Mouse (Mus musculus) forebrain, postnatal 0 days (tissue): ENCODE measurements around the gene Adck2. TPM values are rescaled to one million over a fixed set of nuclear protein-coding genes. Genes with fewer than 3 reads are reported as not detected.

Experiments used
- ATAC-seq: fragments of 200-750 bp; cut with Nextera tagmentation; 2 replicates; pipeline ENCODE4 v1.8.0; 2017; ENCODE audit warnings: mild to moderate bottlenecking, moderate library complexity
- DNase-seq: peaks from one replicate; pipeline ENCODE4 v3.0.0-alpha.2; 2015
- H3K27ac ChIP-seq: fragments of 300-500 bp; sonication (generic); 2 replicates; pipeline ENCODE4 v1.5.1; 2014; ENCODE audit warnings: low read depth, mild to moderate bottlenecking, antibody characterized with exemption, low read length, moderate library complexity, mixed read lengths
- H3K27me3 ChIP-seq: fragments of 300-500 bp; sonication (generic); 2 replicates; pipeline ENCODE4 v1.6.1; 2014; ENCODE audit warnings: mild to moderate bottlenecking, low read length, mixed read lengths; ENCODE audit not compliant: insufficient read depth
- H3K36me3 ChIP-seq: fragments of 300-500 bp; sonication (generic); 2 replicates; pipeline ENCODE4 v1.6.1; 2014; ENCODE audit warnings: mild to moderate bottlenecking, moderate library complexity; ENCODE audit not compliant: insufficient read depth
- H3K4me1 ChIP-seq: fragments of 300-500 bp; sonication (generic); 2 replicates; pipeline ENCODE4 v1.6.1; 2014; ENCODE audit warnings: antibody characterized with exemption; ENCODE audit not compliant: insufficient read depth
- H3K4me2 ChIP-seq: fragments of 300-500 bp; sonication (generic); 2 replicates; pipeline ENCODE4 v1.6.1; 2014; ENCODE audit warnings: low read depth, mild to moderate bottlenecking, moderate library complexity
- H3K4me3 ChIP-seq: fragments of 300-500 bp; sonication (generic); 2 replicates; pipeline ENCODE4 v1.5.1; 2014; ENCODE audit warnings: low read depth, low read length, mixed read lengths
- H3K9ac ChIP-seq: fragments of 300-500 bp; sonication (generic); 2 replicates; pipeline ENCODE4 v1.6.1; 2014; ENCODE audit warnings: mild to moderate bottlenecking
- H3K9me3 ChIP-seq: fragments of 300-500 bp; sonication (generic); 2 replicates; pipeline ENCODE4 v1.6.1; 2016; ENCODE audit warnings: low read length
- CTCF ChIP-seq: sonication (generic); IDR thresholded peaks from 2 replicates; pipeline ENCODE4 v1.5.1; 2016; ENCODE audit warnings: antibody characterized with exemption, control low read depth, low read depth
- WGBS: fragments of 180-500 bp; shearing (Covaris S2); extraction: QIAGEN DNeasy Blood & Tissue Kit; methylation state at CpG from one replicate; pipeline ENCODE4 v1.1.7; 2014; 5-methylcytosine and 5-hydroxymethylcytosine counted together
- polyA plus RNA-seq: library from polyadenylated mRNA; unstranded; fragments of >200 nt; fragmentation: Nextera tagmentation; extraction: Ambion mirVana; gene quantifications from 2 replicates; pipeline ENCODE4 v1.2.1, GENCODE M21; 2015
- total RNA-seq: library from RNA; depleted of rRNA; stranded (reverse); fragments of >200 nt; gene quantifications from 2 replicates; pipeline ENCODE4 v1.2.3, GENCODE M21; 2014

Adck2 gene
- total and polyA plus RNA-seq, 2 experiments from 2014 or later: 17.6 to 40.3 TPM

- DNase-seq: peak; percentile 93
- no peak for TF ChIP-seq CTCF
- Histone ChIP-seq H3K27ac (peak within 1 kb of the TSS; percentile 87), H3K9ac (peak within 1 kb of the TSS; percentile 75), H3K4me3 (peak within 1 kb of the TSS; percentile 83), H3K4me1 (peaks cover 31% of the 10 kb centered on the region), H3K4me2 (peak within 1 kb of the TSS; percentile 67), H3K27me3 (no peaks in the 10 kb centered on the region), H3K36me3 (no peaks in the 10 kb centered on the region), H3K9me3 (no peaks in the 10 kb centered on the region)
- peak; percentile 96 for ATAC-seq
- WGBS: 2% methylated on average over 41 of the region's 50 CpGs
Measured at GRCm38 (mm10) chr6:39557723-39558261, 15.9 kb upstream of the Adck2 start, which contains the start of gene Dennd2a. Gene Dennd2a (minus strand): TSS chr6:39557867.

DNA sequence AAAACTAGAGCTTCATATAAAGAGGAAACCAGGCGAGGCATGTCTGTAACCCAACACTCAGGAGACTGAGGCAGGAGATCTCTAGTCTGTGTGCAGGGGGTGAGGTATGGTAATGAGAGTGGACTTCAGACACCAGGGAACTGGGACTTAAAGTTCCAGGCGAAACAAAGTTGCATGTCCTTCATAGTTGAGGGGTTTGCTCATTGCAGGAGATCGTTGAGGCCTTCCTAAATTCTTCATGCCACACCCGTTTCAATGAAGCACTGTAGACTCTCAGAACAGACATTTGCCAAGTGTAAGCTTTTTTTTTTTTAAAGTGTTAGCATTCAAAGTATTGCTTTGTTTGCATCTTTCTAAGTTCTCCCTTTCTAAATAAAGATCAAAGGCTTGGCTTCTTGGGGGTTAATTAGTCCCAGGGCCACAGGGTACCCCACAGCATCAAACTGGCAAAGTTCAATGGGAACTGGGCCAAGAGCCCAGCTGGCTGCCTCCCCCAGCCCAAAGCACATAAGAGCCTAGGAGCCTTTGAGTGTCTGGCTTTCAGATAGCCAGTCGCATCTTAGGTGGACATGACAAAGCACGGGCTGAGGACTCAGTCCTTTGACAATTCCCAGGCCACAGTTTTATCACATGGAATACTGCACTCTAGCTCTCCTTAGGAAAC lies 14.3 kb upstream of the Adck2 start:
- Histone ChIP-seq H3K27me3 (no peaks in the 10 kb centered on the region), H3K4me3 (no peak overlapping the region), H3K9ac (no peak overlapping the region), H3K9me3 (no peaks in the 10 kb centered on the region), H3K4me1 (peaks cover 31% of the 10 kb centered on the region), H3K36me3 (no peaks in the 10 kb centered on the region), H3K27ac (no peak overlapping the region), H3K4me2 (no peak overlapping the region)
- ATAC-seq: no peak
- WGBS: 40% methylated on average over 6 of the region's 6 CpGs
- no peak for TF ChIP-seq CTCF
- no peak for DNase-seq

- no peaks in the 10 kb centered on the region for H3K36me3 ChIP-seq
- H3K27me3 ChIP-seq: no peaks in the 10 kb centered on the region
- DNase-seq (peak; percentile 93), ATAC-seq (peak; percentile 66)
- peaks cover 7% of the 10 kb centered on the region for H3K4me1 ChIP-seq
- H3K9me3 ChIP-seq: no peaks in the 10 kb centered on the region
- TF ChIP-seq CTCF: peak; percentile 95
- H3K4me3 ChIP-seq: peak overlapping the region; percentile 9; the same call in 1 of the 2 replicates
- 20% methylated on average over 23 of the region's 23 CpGs for WGBS
- peak overlapping the region; percentile 40 for H3K4me2 ChIP-seq
- H3K9ac ChIP-seq: no peak overlapping the region
- H3K27ac ChIP-seq: no peak overlapping the region
Measured at GRCm38 (mm10) chr6:39562166-39563015, 11.3 kb upstream of the Adck2 start.

GRCm38 (mm10) chr6:39567528-39567927 lies 6.1 kb upstream of the Adck2 start:
- 10% methylated on average over 5 of the region's 5 CpGs for WGBS

DNA sequence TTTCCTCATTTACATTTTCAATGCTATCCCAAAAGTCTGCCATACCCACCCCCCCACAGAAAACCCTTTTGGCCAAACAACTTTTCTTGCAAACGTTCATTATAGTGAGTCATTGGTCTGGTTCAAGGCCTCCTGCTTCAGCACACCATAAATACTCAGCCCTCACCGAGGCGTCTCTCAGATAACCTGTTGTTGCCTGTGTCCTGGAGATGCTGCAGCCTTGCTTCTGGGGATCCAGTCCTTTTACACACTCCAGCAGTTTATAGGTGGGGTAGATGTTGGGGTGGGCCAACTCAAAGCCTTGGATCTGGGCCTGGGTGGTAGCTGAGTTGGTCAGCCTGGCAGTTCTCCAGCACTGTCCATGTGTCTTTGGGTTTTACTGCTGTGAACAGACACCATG lies 3.2 kb upstream of the Adck2 start:
- no peak for TF ChIP-seq CTCF
- Histone ChIP-seq H3K4me1 (peaks cover 11% of the 10 kb centered on the region; the same call in 1 of the 2 replicates), H3K4me3 (no peak overlapping the region), H3K27ac (no peak overlapping the region), H3K36me3 (no peaks in the 10 kb centered on the region), H3K9ac (no peak overlapping the region), H3K27me3 (no peaks in the 10 kb centered on the region), H3K9me3 (no peaks in the 10 kb centered on the region), H3K4me2 (no peak overlapping the region)
- DNase-seq (no peak), ATAC-seq (no peak)
- WGBS: 82% methylated on average over 3 of the region's 3 CpGs

More at GRCm38 (mm10) chr6:39567528-39567927, 6.1 kb upstream of the Adck2 start:
- Histone ChIP-seq H3K9me3 (no peaks in the 10 kb centered on the region), H3K4me1 (no peaks in the 10 kb centered on the region), H3K36me3 (no peaks in the 10 kb centered on the region), H3K9ac (no peak overlapping the region), H3K4me3 (no peak overlapping the region), H3K27ac (no peak overlapping the region), H3K27me3 (no peaks in the 10 kb centered on the region), H3K4me2 (no peak overlapping the region)
- peak; percentile 86 for TF ChIP-seq CTCF
- ATAC-seq: peak; percentile 65
- peak; percentile 72 for DNase-seq

GRCm38 (mm10) chr6:39574555-39574869 lies 839 bp downstream of the Adck2 start:
- Histone ChIP-seq H3K4me2 (peak overlapping the region; percentile 89), H3K27ac (peak overlapping the region; percentile 90), H3K4me3 (peak overlapping the region; percentile 66), H3K4me1 (peaks cover 11% of the 10 kb centered on the region; the same call in 1 of the 2 replicates), H3K36me3 (peaks cover 26% of the 10 kb centered on the region), H3K9me3 (no peaks in the 10 kb centered on the region), H3K27me3 (no peaks in the 10 kb centered on the region), H3K9ac (peak overlapping the region; percentile 88)
- DNase-seq (no peak), ATAC-seq (no peak)
- no peak for TF ChIP-seq CTCF
- 15% methylated on average over 10 of the region's 10 CpGs for WGBS
